Mouse (Mus musculus) midbrain, postnatal 0 days (tissue): ENCODE results near the gene Nde1. TPM values are rescaled to one million over a fixed set of nuclear protein-coding genes. Genes with fewer than 3 reads are reported as not detected.

ENCODE experiments used
- ATAC-seq: fragments of 200-750 bp; cut with Nextera tagmentation; 2 replicates; pipeline ENCODE4 v1.8.0; 2017; ENCODE audit warnings: moderate number of reproducible peaks, mild to moderate bottlenecking, moderate TSS enrichment, moderate library complexity; ENCODE audit not compliant: low FRiP score
- DNase-seq: peaks from one replicate; pipeline ENCODE4 v3.0.0-alpha.2; 2015; ENCODE audit warnings: low spot score
- H3K27ac ChIP-seq: fragments of 300-500 bp; sonication (generic); 2 replicates; pipeline ENCODE4 v1.5.1; 2014; ENCODE audit warnings: low read depth, mild to moderate bottlenecking, low read length, mixed read lengths
- H3K27me3 ChIP-seq: fragments of 300-500 bp; sonication (generic); 2 replicates; pipeline ENCODE4 v1.6.1; 2014; ENCODE audit warnings: low read length, control low read depth, mixed read lengths; ENCODE audit not compliant: insufficient read depth
- H3K36me3 ChIP-seq: fragments of 300-500 bp; sonication (generic); 2 replicates; pipeline ENCODE4 v1.6.1; 2014; ENCODE audit warnings: low read length, control low read depth, mixed read lengths; ENCODE audit not compliant: insufficient read depth
- H3K4me1 ChIP-seq: fragments of 300-500 bp; sonication (generic); 2 replicates; pipeline ENCODE4 v1.6.1; 2014; ENCODE audit warnings: mild to moderate bottlenecking, control low read depth, antibody characterized with exemption, low read length, mixed read lengths; ENCODE audit not compliant: insufficient read depth
- H3K4me2 ChIP-seq: fragments of 300-500 bp; sonication (generic); 2 replicates; pipeline ENCODE4 v1.6.1; 2014; ENCODE audit warnings: low read depth, mild to moderate bottlenecking, low read length, mixed read lengths; ENCODE audit not compliant: poor library complexity, severe bottlenecking
- H3K4me3 ChIP-seq: fragments of 300-500 bp; sonication (generic); 2 replicates; pipeline ENCODE4 v1.5.1; 2014; ENCODE audit warnings: low read depth, mild to moderate bottlenecking, low read length, moderate library complexity
- H3K9ac ChIP-seq: fragments of 300-500 bp; sonication (generic); replicated peaks from 2 replicates; pipeline ENCODE4 v1.6.1; 2014; ENCODE audit warnings: mild to moderate bottlenecking, low read length, moderate library complexity, mixed read lengths; ENCODE audit not compliant: poor library complexity, severe bottlenecking
- H3K9me3 ChIP-seq: fragments of 300-500 bp; sonication (generic); 2 replicates; pipeline ENCODE4 v1.6.1; 2016; ENCODE audit warnings: low read length, control low read depth
- CTCF ChIP-seq: IDR thresholded peaks from 2 replicates; pipeline ENCODE4 v1.5.1; 2016; ENCODE audit warnings: antibody characterized with exemption, mild to moderate bottlenecking
- WGBS: fragments of 180-500 bp; shearing (Covaris S2); extraction: QIAGEN DNeasy Blood & Tissue Kit; methylation state at CpG from one replicate; pipeline ENCODE4 v1.1.7; 2014; 5-methylcytosine and 5-hydroxymethylcytosine counted together
- polyA plus RNA-seq: library from polyadenylated mRNA; unstranded; fragments of >200 nt; fragmentation: Nextera tagmentation; extraction: Ambion mirVana; gene quantifications from 2 replicates; pipeline ENCODE4 v1.2.1, GENCODE M21; 2015
- total RNA-seq: library from RNA; depleted of rRNA; stranded (reverse); fragments of >200 nt; gene quantifications from 2 replicates; pipeline ENCODE4 v1.2.3, GENCODE M21; 2014

Gene Nde1
- total and polyA plus RNA-seq, 2 experiments from 2014 or later: 10.7 to 14.6 TPM

GRCm38 (mm10) chr16:14185516-14185915 is 22.4 kb downstream of the Nde1 start:
- H3K4me1 ChIP-seq: no peaks in the 10 kb centered on the region
- no peaks in the 10 kb centered on the region for H3K36me3 ChIP-seq
- ATAC-seq (no peak), DNase-seq (no peak)
- no peak overlapping the region for H3K27ac ChIP-seq
- no peak for TF ChIP-seq CTCF
- H3K9ac ChIP-seq: no peak overlapping the region
- no peak overlapping the region for H3K4me3 ChIP-seq
- H3K9me3 ChIP-seq: no peaks in the 10 kb centered on the region
- no peak overlapping the region for H3K4me2 ChIP-seq
- 93% methylated on average over 5 of the region's 5 CpGs for WGBS
- no peaks in the 10 kb centered on the region for H3K27me3 ChIP-seq

GRCm38 (mm10) chr16:14194164-14194950 is 31.3 kb downstream of the Nde1 start:
- ATAC-seq (no peak), DNase-seq (no peak)
- no peak for TF ChIP-seq CTCF
- no peaks in the 10 kb centered on the region for H3K4me1 ChIP-seq
- 51% methylated on average over 9 of the region's 9 CpGs for WGBS
- H3K36me3 ChIP-seq: no peaks in the 10 kb centered on the region
- no peak overlapping the region for H3K27ac ChIP-seq
- H3K4me3 ChIP-seq: no peak overlapping the region
- H3K4me2 ChIP-seq: no peak overlapping the region
- H3K9me3 ChIP-seq: no peaks in the 10 kb centered on the region
- no peak overlapping the region for H3K9ac ChIP-seq
- H3K27me3 ChIP-seq: no peaks in the 10 kb centered on the region

GRCm38 (mm10) chr16:14195427-14195826 is 32.4 kb downstream of the Nde1 start:
- TF ChIP-seq CTCF: peak; percentile 71
- no peak overlapping the region for H3K9ac ChIP-seq
- peak; percentile 52 for DNase-seq
- no peak overlapping the region for H3K27ac ChIP-seq
- H3K9me3 ChIP-seq: no peaks in the 10 kb centered on the region
- no peak overlapping the region for H3K4me2 ChIP-seq
- H3K4me3 ChIP-seq: no peak overlapping the region
- no peak for ATAC-seq
- WGBS: 26% methylated on average over 1 of the region's 1 CpGs
- H3K27me3 ChIP-seq: no peaks in the 10 kb centered on the region
- no peaks in the 10 kb centered on the region for H3K4me1 ChIP-seq
- H3K36me3 ChIP-seq: no peaks in the 10 kb centered on the region

GRCm38 (mm10) chr16:14198798-14199197 is 35.7 kb downstream of the Nde1 start:
- Histone ChIP-seq H3K4me1 (no peaks in the 10 kb centered on the region), H3K27ac (no peak overlapping the region), H3K9ac (no peak overlapping the region), H3K4me2 (no peak overlapping the region), H3K9me3 (no peaks in the 10 kb centered on the region), H3K27me3 (no peaks in the 10 kb centered on the region), H3K36me3 (no peaks in the 10 kb centered on the region), H3K4me3 (no peak overlapping the region)
- ATAC-seq (no peak), DNase-seq (no peak)
- 76% methylated on average over 4 of the region's 4 CpGs for WGBS
- 0 out of 2 replicates have a peak, but pooled peaks have one; percentile 8 for TF ChIP-seq CTCF

- TF ChIP-seq CTCF: no peak
- 90% methylated on average over 3 of the region's 3 CpGs for WGBS
Observed at GRCm38 (mm10) chr16:14215156-14215555, 52.1 kb downstream of the Nde1 start.

GRCm38 (mm10) chr16:14237100-14237723 is 74.1 kb downstream of the Nde1 start:
- peak; percentile 80 for DNase-seq
- no peak overlapping the region for H3K27ac ChIP-seq
- H3K4me2 ChIP-seq: no peak overlapping the region
- TF ChIP-seq CTCF: peak; percentile 97
- ATAC-seq: peak; percentile 77
- no peak overlapping the region for H3K9ac ChIP-seq
- H3K36me3 ChIP-seq: no peaks in the 10 kb centered on the region
- no peaks in the 10 kb centered on the region for H3K4me1 ChIP-seq
- no peaks in the 10 kb centered on the region for H3K9me3 ChIP-seq
- WGBS: 26% methylated on average over 6 of the region's 6 CpGs
- no peak overlapping the region for H3K4me3 ChIP-seq
- no peaks in the 10 kb centered on the region for H3K27me3 ChIP-seq

More at GRCm38 (mm10) chr16:14215156-14215555, 52.1 kb downstream of the Nde1 start:
- no peaks in the 10 kb centered on the region for H3K27me3 ChIP-seq
- H3K4me2 ChIP-seq: no peak overlapping the region
- ATAC-seq: no peak
- no peak overlapping the region for H3K9ac ChIP-seq
- no peak overlapping the region for H3K4me3 ChIP-seq
- H3K4me1 ChIP-seq: no peaks in the 10 kb centered on the region
- DNase-seq: no peak
- H3K9me3 ChIP-seq: no peaks in the 10 kb centered on the region
- no peak overlapping the region for H3K27ac ChIP-seq
- no peaks in the 10 kb centered on the region for H3K36me3 ChIP-seq
